Mouse (Mus musculus) B cell, adult 2 months (primary cell): ENCODE data around the gene Gm7995.
"Not testable (repeated sequence)": the region's sequence is repeated elsewhere in the genome, so short reads cannot be mapped to it uniquely, and the experiment has no call there.

ENCODE experiments used
- DNase-seq, 2 experiments: peaks; one replicate each; pipeline ENCODE4 v3.0.0; 2022

Gm7995 gene

GRCm38 (mm10) chr14:42309910-42310309 lies at the start of gene Gm7995:
Gene Gm7995 (plus strand): TSS chr14:42310210.
- DNase-seq: not testable (repeated sequence)

DNA sequence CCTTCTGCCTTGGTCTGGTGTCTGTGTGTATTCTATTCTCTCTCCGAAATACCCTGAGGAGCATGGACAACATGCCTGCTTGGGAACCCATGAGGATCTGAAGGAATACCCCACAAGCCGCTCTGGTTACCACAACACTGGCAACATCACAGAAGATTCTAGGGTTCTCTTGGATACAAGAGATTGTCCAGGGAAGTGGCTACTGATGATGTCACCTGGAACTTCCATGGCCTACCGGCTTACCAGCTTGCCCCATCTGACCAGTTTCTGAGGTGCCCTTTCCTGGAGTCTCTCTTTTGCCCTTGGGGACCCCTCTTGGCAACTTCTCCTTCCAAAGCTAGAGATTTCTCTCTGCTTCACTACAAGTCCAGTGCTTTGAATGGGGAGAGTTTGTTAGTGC lies 12.8 kb upstream of the Gm7995 start, which contains the start of gene Gm9611:
TSS of gene Gm9611 (minus strand) at position 101 of the 400 bp plus-strand sequence.
- DNase-seq: not testable (repeated sequence)
